Mouse (Mus musculus) hindbrain, embryonic 13.5 days (tissue): Measurements from ENCODE around the gene Psenen. TPM values are rescaled to one million over a fixed set of nuclear protein-coding genes. Genes with fewer than 3 reads are reported as not detected.

Source experiments
- ATAC-seq: fragments of 200-750 bp; cut with Nextera tagmentation; 2 replicates; pipeline ENCODE4 v1.8.0; 2017; ENCODE audit warnings: moderate TSS enrichment; ENCODE audit not compliant: low FRiP score
- H3K27ac ChIP-seq: fragments of 300-500 bp; sonication (generic); 2 replicates; pipeline ENCODE4 v1.5.1; 2015; ENCODE audit warnings: inconsistent platforms, mild to moderate bottlenecking, moderate library complexity
- H3K27me3 ChIP-seq: fragments of 300-500 bp; sonication (generic); 2 replicates; pipeline ENCODE4 v1.6.1; 2015; ENCODE audit warnings: mild to moderate bottlenecking, inconsistent platforms
- H3K36me3 ChIP-seq: fragments of 300-500 bp; sonication (generic); 2 replicates; pipeline ENCODE4 v1.6.1; 2015; ENCODE audit warnings: mild to moderate bottlenecking, inconsistent platforms
- H3K4me1 ChIP-seq: fragments of 300-500 bp; sonication (generic); replicated peaks from 2 replicates; pipeline ENCODE4 v1.6.1; 2015; ENCODE audit warnings: inconsistent platforms
- H3K4me2 ChIP-seq: fragments of 300-500 bp; sonication (generic); 2 replicates; pipeline ENCODE4 v1.6.1; 2015; ENCODE audit warnings: inconsistent platforms, mild to moderate bottlenecking, moderate library complexity
- H3K4me3 ChIP-seq: fragments of 300-500 bp; sonication (generic); 2 replicates; pipeline ENCODE4 v1.5.1; 2015; ENCODE audit warnings: mild to moderate bottlenecking, inconsistent platforms
- H3K9ac ChIP-seq: fragments of 300-500 bp; sonication (generic); 2 replicates; pipeline ENCODE4 v1.6.1; 2015; ENCODE audit warnings: mild to moderate bottlenecking, inconsistent platforms
- H3K9me3 ChIP-seq: fragments of 300-500 bp; sonication (generic); 2 replicates; pipeline ENCODE4 v1.6.1; 2016; ENCODE audit warnings: inconsistent platforms
- WGBS: fragments of 180-500 bp; shearing (Covaris S2); methylation state at CpG from one replicate; pipeline ENCODE4 v1.1.7; 2015; 5-methylcytosine and 5-hydroxymethylcytosine counted together
- microRNA-seq: library from miRNA; unstranded; fragments of <30 nt; microRNA quantifications from one replicate; pipeline ENCODE4, GENCODE M21; 2016
- polyA plus RNA-seq: library from polyadenylated mRNA; unstranded; fragments of >200 nt; fragmentation: Nextera tagmentation; extraction: Ambion mirVana; gene quantifications from 2 replicates; pipeline ENCODE4 v1.2.1, GENCODE M21; 2015

Psenen gene
- polyA plus RNA-seq, 1 experiment from 2014 or later, result 139 TPM

GRCm38 (mm10) chr7:30518325-30518724 lies 45.1 kb downstream of the Psenen start:
- peaks cover 8% of the 10 kb centered on the region for H3K36me3 ChIP-seq
- no peak overlapping the region for H3K4me3 ChIP-seq
- H3K4me1 ChIP-seq, result peaks cover 8% of the 10 kb centered on the region
- ATAC-seq, result no peak
- H3K27me3 ChIP-seq, result no peaks in the 10 kb centered on the region
- H3K9ac ChIP-seq, result no peak overlapping the region
- 51% methylated on average over 8 of the region's 8 CpGs for WGBS
- no peak overlapping the region for H3K4me2 ChIP-seq
- no peak overlapping the region for H3K27ac ChIP-seq
- no peaks in the 10 kb centered on the region for H3K9me3 ChIP-seq

DNA sequence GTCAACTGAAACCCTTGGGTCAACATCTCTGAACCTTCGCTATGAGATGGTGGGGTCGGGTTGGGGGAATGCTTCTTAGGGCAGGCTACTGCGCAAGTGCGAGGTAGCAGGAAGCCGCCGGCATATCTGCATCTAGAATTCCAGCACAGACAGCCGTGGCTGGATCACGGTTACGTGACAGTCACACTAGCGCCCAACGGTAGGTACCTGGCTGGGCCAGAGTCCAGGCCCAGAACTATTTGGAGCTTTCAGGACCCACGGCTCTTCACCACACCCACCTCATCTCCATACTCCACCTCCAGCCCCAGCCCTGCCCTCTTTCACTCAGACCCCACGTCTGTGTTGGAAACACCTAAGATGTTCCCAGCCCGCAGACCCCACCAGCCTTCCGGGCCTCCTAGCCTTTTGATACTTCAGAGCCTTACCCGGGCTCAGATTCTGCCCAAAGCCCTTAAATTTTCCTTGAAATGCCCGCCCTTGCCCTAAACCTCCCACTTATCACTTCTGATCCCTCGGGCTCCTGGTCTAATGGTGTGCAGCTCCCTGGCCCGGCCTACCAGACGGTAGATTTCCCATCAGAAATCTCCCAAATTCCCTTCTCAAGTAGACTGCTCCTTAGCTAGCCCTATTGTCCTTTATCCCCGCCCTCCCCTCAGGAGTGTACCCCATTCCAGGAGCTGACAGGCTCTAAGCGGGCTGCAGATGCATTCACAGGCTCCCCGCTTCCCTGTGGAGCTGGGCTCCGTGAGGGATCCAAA lies 48.2 kb downstream of the Psenen start:
- no peak overlapping the region for H3K4me3 ChIP-seq
- H3K27me3 ChIP-seq, result no peaks in the 10 kb centered on the region
- no peak overlapping the region for H3K27ac ChIP-seq
- no peaks in the 10 kb centered on the region for H3K36me3 ChIP-seq
- no peak for ATAC-seq
- 66% methylated on average over 24 of the region's 24 CpGs for WGBS
- H3K9me3 ChIP-seq, result no peaks in the 10 kb centered on the region
- H3K9ac ChIP-seq, result no peak overlapping the region
- H3K4me2 ChIP-seq, result no peak overlapping the region
- peaks cover 3% of the 10 kb centered on the region; the same call in 1 of the 2 replicates for H3K4me1 ChIP-seq

Small RNAs within 50 kb of the gene (microRNA-seq; reads per million reads assigned to microRNA genes)
- gene Gm38670, result not detected
- gene Mir3569, result not detected

Other genes starting within 250 kb of the Psenen start
- gene Syne4, start 248.8 kb downstream of the Psenen start, polyA plus RNA-seq, result 13.1 and 16.8 TPM in 2 replicates
- 0.36 TPM in 1 of 2 replicates, not detected in the other for gene E130208F15Rik, start 241.9 kb downstream of the Psenen start, polyA plus RNA-seq
- 21.4 and 21.6 TPM in 2 replicates for gene Sdhaf1, start 239.7 kb downstream of the Psenen start, polyA plus RNA-seq
- 13.2 and 13.4 TPM in 2 replicates for gene Lrfn3, start 200.9 kb downstream of the Psenen start, polyA plus RNA-seq
- 29.8 and 38.1 TPM in 2 replicates for gene Tyrobp, start 149.9 kb downstream of the Psenen start, polyA plus RNA-seq
- gene Hcst, start 143.8 kb downstream of the Psenen start, polyA plus RNA-seq, result 0.52 and 0.88 TPM in 2 replicates
- gene Nfkbid, start 141.9 kb downstream of the Psenen start, polyA plus RNA-seq, result 2.0 TPM in 2 replicates
- gene Aplp1, start 118.1 kb downstream of the Psenen start, polyA plus RNA-seq, result 583 and 599 TPM in 2 replicates
- gene Kirrel2, start 105.9 kb downstream of the Psenen start, polyA plus RNA-seq, result 6.6 and 10.0 TPM in 2 replicates
- 0.94 and 1.8 TPM in 2 replicates for gene Nphs1, start 105.3 kb downstream of the Psenen start, polyA plus RNA-seq
- not detected in 2 replicates for gene Prodh2, start 70.0 kb downstream of the Psenen start, polyA plus RNA-seq
- 103 and 111 TPM in 2 replicates for gene Arhgap33, start 28.6 kb downstream of the Psenen start, polyA plus RNA-seq
- 7.8 and 7.9 TPM in 2 replicates for gene Hspb6, start 11.4 kb downstream of the Psenen start, polyA plus RNA-seq
- 8.1 and 8.4 TPM in 2 replicates for gene Proser3, start 11.3 kb downstream of the Psenen start, polyA plus RNA-seq
- 51.7 and 57.9 TPM in 2 replicates for gene Lin37, start 3.8 kb downstream of the Psenen start, polyA plus RNA-seq
- 98.9 and 105 TPM in 2 replicates for gene U2af1l4, start 326 bp downstream of the Psenen start, polyA plus RNA-seq
- gene Gm49396, start 283 bp downstream of the Psenen start, polyA plus RNA-seq, result 15.4 and 19.8 TPM in 2 replicates
- 5.3 and 6.1 TPM in 2 replicates for gene Igflr1, start 1.8 kb upstream of the Psenen start, polyA plus RNA-seq
- gene Kmt2b, start 25.1 kb upstream of the Psenen start, polyA plus RNA-seq, result 10.7 and 11.3 TPM in 2 replicates
- 0.21 and 0.25 TPM in 2 replicates for gene Zbtb32, start 35.3 kb upstream of the Psenen start, polyA plus RNA-seq
- 0.49 and 0.63 TPM in 2 replicates for gene Upk1a, start 49.2 kb upstream of the Psenen start, polyA plus RNA-seq
- gene Cox6b1, start 62.5 kb upstream of the Psenen start, polyA plus RNA-seq, result 1,107 TPM in 2 replicates
- gene Etv2, start 72.2 kb upstream of the Psenen start, polyA plus RNA-seq, result not detected in 2 replicates
- gene Rbm42, start 86.7 kb upstream of the Psenen start, polyA plus RNA-seq, result 137 and 140 TPM in 2 replicates
- 23.2 and 27.1 TPM in 2 replicates for gene Haus5, start 101.4 kb upstream of the Psenen start, polyA plus RNA-seq
- not detected in 2 replicates for gene Pmis2, start 108.0 kb upstream of the Psenen start, polyA plus RNA-seq
- not detected in 2 replicates for gene 2200002J24Rik, start 135.3 kb upstream of the Psenen start, polyA plus RNA-seq
- 1.2 and 1.6 TPM in 2 replicates for gene Atp4a, start 148.6 kb upstream of the Psenen start, polyA plus RNA-seq
- 232 and 243 TPM in 2 replicates for gene Tmem147, start 165.9 kb upstream of the Psenen start, polyA plus RNA-seq
- 1.3 and 1.7 TPM in 2 replicates for gene Gapdhs, start 180.1 kb upstream of the Psenen start, polyA plus RNA-seq
- 1.3 and 1.7 TPM in 2 replicates for gene Sbsn, start 187.8 kb upstream of the Psenen start, polyA plus RNA-seq
- gene Dmkn, start 200.1 kb upstream of the Psenen start, polyA plus RNA-seq, result 0.52 and 0.70 TPM in 2 replicates
- 1.1 TPM in 1 of 2 replicates, not detected in the other for gene Krtdap, start 224.3 kb upstream of the Psenen start, polyA plus RNA-seq